Mouse (Mus musculus) forebrain, embryonic 10.5 days (tissue): Measurements from ENCODE around the gene Polr3gl. TPM values are rescaled to one million over a fixed set of nuclear protein-coding genes. Genes with fewer than 3 reads are reported as not detected.

Experiments used
- DNase-seq: peaks from one replicate; pipeline ENCODE4 v3.0.0-alpha.2; 2017; ENCODE audit warnings: low spot score; ENCODE audit errors: extremely low spot score
- H3K27ac ChIP-seq: fragments of 300-500 bp; sonication (generic); 2 replicates; pipeline ENCODE4 v1.5.1; 2016; ENCODE audit warnings: mild to moderate bottlenecking
- H3K27me3 ChIP-seq: fragments of 300-500 bp; sonication (generic); 2 replicates; pipeline ENCODE4 v1.6.1; 2016; ENCODE audit warnings: mild to moderate bottlenecking; ENCODE audit not compliant: poor library complexity, severe bottlenecking
- H3K36me3 ChIP-seq: fragments of 300-500 bp; sonication (generic); replicated peaks from 2 replicates; pipeline ENCODE4 v1.6.1; 2016; ENCODE audit warnings: mild to moderate bottlenecking, moderate library complexity
- H3K4me1 ChIP-seq: fragments of 300-500 bp; sonication (generic); 2 replicates; pipeline ENCODE4 v1.6.1; 2016
- H3K4me3 ChIP-seq: fragments of 300-500 bp; sonication (generic); 2 replicates; pipeline ENCODE4 v1.5.1; 2016; ENCODE audit warnings: mild to moderate bottlenecking, moderate library complexity
- H3K9me3 ChIP-seq: fragments of 300-500 bp; sonication (generic); 2 replicates; pipeline ENCODE4 v1.6.1; 2016; ENCODE audit warnings: mild to moderate bottlenecking, moderate library complexity
- WGBS: fragments of 180-500 bp; shearing (Covaris S2); methylation state at CpG from one replicate; pipeline ENCODE4 v1.1.7; 2016; 5-methylcytosine and 5-hydroxymethylcytosine counted together
- polyA plus RNA-seq: library from polyadenylated mRNA; unstranded; fragments of >200 nt; fragmentation: Nextera tagmentation; extraction: Ambion mirVana; gene quantifications from 2 replicates; pipeline ENCODE4 v1.2.1, GENCODE M21; 2016

Polr3gl gene
- polyA plus RNA-seq, 1 experiment from 2014 or later = 23.8 TPM

DNA sequence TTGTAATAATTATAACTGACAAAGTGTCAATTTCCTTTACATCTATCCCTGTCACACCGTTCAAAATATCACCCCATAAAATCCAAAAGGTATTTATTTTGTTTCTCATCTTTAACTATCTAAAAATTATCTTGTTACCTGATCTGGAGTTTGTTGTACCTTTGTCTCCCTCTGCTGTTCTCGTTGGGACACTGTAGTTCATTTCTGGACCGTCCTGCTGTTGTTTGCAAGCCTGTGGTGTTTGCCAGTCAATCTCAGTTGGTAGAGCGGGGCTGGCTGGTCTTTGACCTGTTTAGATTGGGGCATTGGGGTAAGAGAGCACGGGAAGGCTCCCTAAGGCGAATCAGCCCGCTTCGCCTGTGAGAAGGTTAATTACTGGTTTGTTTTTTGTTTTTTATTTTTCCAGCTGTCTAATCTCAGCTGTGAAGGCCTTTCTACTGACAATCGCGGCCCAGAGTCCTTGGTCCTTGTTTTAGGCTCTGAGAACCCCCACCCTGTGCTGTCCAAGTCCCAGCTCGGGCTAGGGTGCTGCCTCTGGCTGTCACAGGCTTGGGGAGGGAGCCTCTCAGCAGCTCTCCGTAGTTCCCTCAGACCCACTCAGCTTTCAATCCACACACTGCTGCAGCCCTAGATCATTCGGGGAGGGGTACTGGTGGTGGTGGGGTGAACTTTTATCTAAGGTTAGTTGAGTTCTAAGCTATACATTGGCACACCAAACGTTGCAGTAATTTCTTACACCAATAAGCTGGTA, 52.5 kb downstream of the Polr3gl start:
- 16% methylated on average over 14 of the region's 14 CpGs for WGBS
- H3K27me3 ChIP-seq = peaks cover 26% of the 10 kb centered on the region
- no peaks in the 10 kb centered on the region for H3K36me3 ChIP-seq
- peaks cover 21% of the 10 kb centered on the region for H3K4me1 ChIP-seq
- no peak overlapping the region; the same call in 1 of the 2 replicates for H3K4me3 ChIP-seq
- H3K27ac ChIP-seq = 0 out of 2 replicates have a peak overlapping the region, but pooled peaks have one; percentile 44
- DNase-seq = peak; percentile 30
- no peaks in the 10 kb centered on the region for H3K9me3 ChIP-seq

DNA sequence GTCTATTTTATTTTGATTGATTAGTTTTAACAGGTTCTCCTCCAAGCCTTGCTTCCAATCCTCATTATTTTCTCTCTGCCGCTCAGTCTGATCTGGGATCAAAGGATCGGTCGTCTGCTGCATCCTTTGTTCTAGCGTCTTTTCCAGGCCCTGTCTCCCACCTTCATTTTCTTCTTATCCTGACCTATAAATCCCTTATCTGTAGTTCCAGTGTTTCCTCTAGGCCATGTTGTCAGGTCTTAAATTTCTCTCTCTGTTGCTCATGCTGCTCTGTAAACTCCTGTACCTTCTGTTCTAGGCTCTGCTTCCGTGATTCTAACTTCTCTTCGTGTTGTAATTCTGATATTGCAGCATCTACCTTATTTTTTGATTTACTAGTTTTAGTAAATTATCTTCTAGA, 53.2 kb downstream of the Polr3gl start:
- H3K27ac ChIP-seq = no peak overlapping the region
- H3K4me1 ChIP-seq = peaks cover 21% of the 10 kb centered on the region
- no peak for DNase-seq
- peaks cover 20% of the 10 kb centered on the region for H3K27me3 ChIP-seq
- H3K9me3 ChIP-seq = no peaks in the 10 kb centered on the region
- 30% methylated on average over 6 of the region's 6 CpGs for WGBS
- H3K4me3 ChIP-seq = no peak overlapping the region
- H3K36me3 ChIP-seq = no peaks in the 10 kb centered on the region

DNA sequence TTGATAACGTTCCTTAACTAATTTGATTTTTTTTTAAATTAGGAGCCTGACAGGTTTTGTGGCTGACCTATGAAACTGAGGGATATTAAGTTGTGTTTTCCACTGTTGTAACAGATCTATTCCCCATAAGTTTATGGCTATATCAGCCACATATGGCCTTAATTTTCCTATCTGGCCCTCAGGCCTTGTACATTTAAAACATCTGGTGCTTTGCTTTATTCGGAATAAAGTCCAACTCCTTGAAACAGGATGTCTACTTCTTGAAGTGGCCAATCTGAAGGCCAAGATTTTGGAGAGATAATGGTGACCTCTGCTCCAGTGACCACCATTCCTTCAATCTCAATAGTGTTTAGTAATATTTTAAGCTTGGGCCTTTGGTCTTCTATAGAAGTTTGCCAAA, 54.7 kb downstream of the Polr3gl start:
- DNase-seq = no peak
- Histone ChIP-seq H3K4me3 (no peak overlapping the region), H3K9me3 (no peaks in the 10 kb centered on the region), H3K36me3 (no peaks in the 10 kb centered on the region), H3K27me3 (peaks cover 20% of the 10 kb centered on the region), H3K4me1 (peaks cover 21% of the 10 kb centered on the region), H3K27ac (no peak overlapping the region)
- WGBS = 62% methylated on average over 2 of the region's 2 CpGs

DNA sequence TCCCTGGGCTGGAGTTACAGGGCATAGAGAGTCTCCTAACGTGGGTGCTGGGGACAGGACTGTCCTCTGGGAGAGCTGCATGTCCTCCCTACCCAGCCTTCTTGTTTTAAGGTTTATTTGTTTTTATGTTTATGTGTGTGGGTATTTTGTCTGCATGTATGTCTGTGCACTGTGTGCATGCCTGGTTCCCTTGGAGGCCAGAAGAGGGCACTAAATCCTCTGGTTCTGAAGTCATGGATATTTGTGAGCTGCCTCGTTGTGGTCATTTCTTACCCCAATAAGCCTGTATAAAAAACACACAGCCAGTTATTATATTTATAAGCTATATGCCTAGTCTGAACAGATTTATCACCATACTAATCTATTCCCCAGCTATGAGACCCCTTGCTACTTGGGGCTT, 59.7 kb downstream of the Polr3gl start:
- no peaks in the 10 kb centered on the region for H3K36me3 ChIP-seq
- H3K9me3 ChIP-seq = no peaks in the 10 kb centered on the region
- no peak overlapping the region for H3K4me3 ChIP-seq
- no peak overlapping the region for H3K27ac ChIP-seq
- H3K4me1 ChIP-seq = peaks cover 4% of the 10 kb centered on the region; the same call in 1 of the 2 replicates
- no peak for DNase-seq
- 57% methylated on average over 2 of the region's 2 CpGs for WGBS
- H3K27me3 ChIP-seq = peaks cover 14% of the 10 kb centered on the region

GRCm38 (mm10) chr3:96532050-96532449, 61.9 kb downstream of the Polr3gl start:
- Histone ChIP-seq H3K9me3 (no peaks in the 10 kb centered on the region), H3K27ac (no peak overlapping the region), H3K36me3 (no peaks in the 10 kb centered on the region), H3K4me1 (peaks cover 15% of the 10 kb centered on the region), H3K27me3 (peaks cover 36% of the 10 kb centered on the region), H3K4me3 (no peak overlapping the region)
- 66% methylated on average over 7 of the region's 7 CpGs for WGBS
- DNase-seq = no peak

GRCm38 (mm10) chr3:96528506-96528905, 65.5 kb downstream of the Polr3gl start:
- Histone ChIP-seq H3K9me3 (no peaks in the 10 kb centered on the region), H3K4me1 (peaks cover 21% of the 10 kb centered on the region), H3K36me3 (no peaks in the 10 kb centered on the region), H3K4me3 (peak overlapping the region; percentile 64), H3K27ac (0 out of 2 replicates have a peak overlapping the region, but pooled peaks have one; percentile 21), H3K27me3 (peaks cover 62% of the 10 kb centered on the region)
- no peak for DNase-seq
- WGBS = 50% methylated on average over 9 of the region's 9 CpGs

Other genes starting within 250 kb of the Polr3gl start
- gene BC107364, start 141.9 kb downstream of the Polr3gl start, polyA plus RNA-seq = 0.20 TPM in 1 of 2 replicates, not detected in the other
- 1.6 and 1.8 TPM in 2 replicates for gene Hfe2, start 69.0 kb downstream of the Polr3gl start, polyA plus RNA-seq
- 26.8 and 27.9 TPM in 2 replicates for gene Txnip, start 36.2 kb downstream of the Polr3gl start, polyA plus RNA-seq
- 0.66 and 1.6 TPM in 2 replicates for gene Gm16253, start 17.2 kb downstream of the Polr3gl start, polyA plus RNA-seq
- 1.2 TPM in 2 replicates for gene Ankrd34a, start 2.5 kb upstream of the Polr3gl start, polyA plus RNA-seq
- 3.2 and 3.9 TPM in 2 replicates for gene Lix1l, start 7.0 kb upstream of the Polr3gl start, polyA plus RNA-seq
- 224 and 226 TPM in 2 replicates for gene Rbm8a, start 35.8 kb upstream of the Polr3gl start, polyA plus RNA-seq
- gene Pex11b, start 41.2 kb upstream of the Polr3gl start, polyA plus RNA-seq = 36.6 and 40.7 TPM in 2 replicates
- 0.11 and 0.12 TPM in 2 replicates for gene Gm42957, start 41.3 kb upstream of the Polr3gl start, polyA plus RNA-seq
- gene Itga10, start 51.4 kb upstream of the Polr3gl start, polyA plus RNA-seq = 0.43 and 0.51 TPM in 2 replicates
- gene Ankrd35, start 76.0 kb upstream of the Polr3gl start, polyA plus RNA-seq = 0.06 and 0.09 TPM in 2 replicates
- 45.2 and 49.6 TPM in 2 replicates for gene Pias3, start 102.2 kb upstream of the Polr3gl start, polyA plus RNA-seq
- 13.7 and 14.1 TPM in 2 replicates for gene Nudt17, start 114.4 kb upstream of the Polr3gl start, polyA plus RNA-seq
- gene Polr3c, start 133.4 kb upstream of the Polr3gl start, polyA plus RNA-seq = 52.0 and 52.7 TPM in 2 replicates
- gene Rnf115, start 133.5 kb upstream of the Polr3gl start, polyA plus RNA-seq = 70.5 and 75.4 TPM in 2 replicates
- not detected in 2 replicates for gene Pdzk1, start 235.1 kb upstream of the Polr3gl start, polyA plus RNA-seq
- 0.05 and 0.18 TPM in 2 replicates for gene Cd160, start 235.2 kb upstream of the Polr3gl start, polyA plus RNA-seq